Mouse (Mus musculus) left cerebral cortex, adult 8-10 months (tissue): Measurements from ENCODE around the gene Tns1. TPM values are rescaled to one million over a fixed set of nuclear protein-coding genes. Genes with fewer than 3 reads are reported as not detected.

Experiments used
- DNase-seq, 2 experiments: peaks; one replicate each; pipeline ENCODE4 v3.0.0; 2022; ENCODE audit warnings: low spot score in 2 of 2
- total RNA-seq, 4 experiments: library from RNA; stranded (reverse); gene quantifications; 2 replicates each; pipeline ENCODE4 v1.2.4; 2022

Gene Tns1
- total RNA-seq, 4 experiments from 2014 or later: 40.6 to 59.2 (median 49.2) TPM

DNA sequence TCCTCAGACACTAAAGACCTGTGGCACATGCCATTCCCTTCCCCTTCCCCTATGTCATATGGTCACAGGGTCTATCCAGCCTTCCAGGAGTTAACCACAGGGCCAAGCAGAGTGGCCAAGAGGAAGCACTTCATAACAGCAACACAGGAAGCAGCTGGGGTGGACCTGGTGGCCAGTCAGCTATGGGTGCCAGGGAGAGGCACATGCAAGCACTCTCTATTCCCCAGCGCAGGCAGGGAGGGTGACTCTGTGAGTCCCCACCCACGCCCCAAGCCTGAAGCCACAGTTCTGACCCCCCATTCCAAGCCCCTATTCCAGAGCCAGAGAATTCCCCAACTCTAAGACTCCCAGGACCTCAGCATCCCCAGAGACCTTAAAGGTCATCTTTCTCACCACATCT, 89.5 kb downstream of the Tns1 start:
- no peak for DNase-seq

DNA sequence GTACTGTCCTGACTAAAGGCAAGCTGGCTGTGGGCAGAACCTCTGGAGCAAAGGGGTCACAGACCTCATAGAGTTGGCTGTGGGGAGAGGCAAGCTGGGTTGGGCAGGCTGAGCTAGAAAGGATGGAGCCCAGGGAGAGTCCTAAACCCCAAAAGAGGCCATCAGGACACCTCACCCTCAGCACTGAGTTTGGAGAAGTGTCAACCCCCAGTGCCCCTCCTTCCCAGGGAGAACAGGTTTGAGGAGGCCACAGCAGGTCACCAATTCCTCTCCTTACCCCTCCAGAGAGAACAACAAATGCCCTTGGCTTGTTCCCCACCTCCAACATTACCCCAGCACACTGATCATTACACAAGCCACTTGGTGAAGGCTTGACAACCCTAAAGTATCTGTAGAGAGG, 90.0 kb downstream of the Tns1 start:
- no peak for DNase-seq

GRCm38 (mm10) chr1:74033407-74033806, 90.8 kb downstream of the Tns1 start:
- DNase-seq: no peak

GRCm38 (mm10) chr1:74032966-74033365, 91.3 kb downstream of the Tns1 start:
- no peak for DNase-seq

DNA sequence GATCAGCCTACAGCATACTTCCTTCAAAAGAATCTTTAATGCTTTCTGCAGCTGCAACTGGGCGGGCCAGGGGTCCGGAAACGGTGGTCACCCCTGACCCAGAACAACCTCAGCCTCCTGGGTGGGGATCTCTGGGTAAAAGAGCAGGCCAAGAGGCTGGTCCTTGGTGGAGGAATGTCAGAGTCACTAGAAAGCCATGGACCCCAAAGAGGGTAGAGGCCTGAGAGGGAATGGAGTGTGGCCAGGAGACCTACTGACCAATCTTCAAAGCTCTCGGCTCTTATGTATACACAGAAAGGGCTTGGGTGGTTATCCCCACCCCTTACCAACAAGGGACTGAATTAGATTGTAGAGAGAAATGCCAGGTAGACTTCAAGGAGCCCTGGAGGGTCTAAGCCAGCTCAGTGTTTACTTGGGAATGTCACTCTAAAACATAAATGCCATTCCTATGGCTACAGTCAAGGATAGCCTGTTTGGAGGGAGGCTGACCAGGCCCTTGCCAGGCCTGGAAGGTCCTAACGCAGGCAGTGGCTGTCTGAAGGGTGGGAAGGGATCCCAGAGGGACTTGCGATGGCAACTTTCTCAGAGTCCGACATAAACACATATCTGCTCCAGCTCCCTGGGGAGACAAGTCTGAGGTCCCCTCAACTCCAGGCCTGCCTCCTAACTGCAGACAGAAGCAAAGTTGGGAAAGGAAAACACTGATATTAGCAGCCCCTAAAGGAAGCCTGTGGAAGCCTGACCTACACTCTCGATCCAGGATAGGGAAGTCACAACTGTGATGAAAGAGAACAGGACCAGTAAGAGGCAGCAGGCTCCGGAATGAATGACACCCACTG, 92.3 kb downstream of the Tns1 start:
- DNase-seq: no peak

- no peak for DNase-seq
Observed at GRCm38 (mm10) chr1:74030901-74031360, 93.3 kb downstream of the Tns1 start.

DNA sequence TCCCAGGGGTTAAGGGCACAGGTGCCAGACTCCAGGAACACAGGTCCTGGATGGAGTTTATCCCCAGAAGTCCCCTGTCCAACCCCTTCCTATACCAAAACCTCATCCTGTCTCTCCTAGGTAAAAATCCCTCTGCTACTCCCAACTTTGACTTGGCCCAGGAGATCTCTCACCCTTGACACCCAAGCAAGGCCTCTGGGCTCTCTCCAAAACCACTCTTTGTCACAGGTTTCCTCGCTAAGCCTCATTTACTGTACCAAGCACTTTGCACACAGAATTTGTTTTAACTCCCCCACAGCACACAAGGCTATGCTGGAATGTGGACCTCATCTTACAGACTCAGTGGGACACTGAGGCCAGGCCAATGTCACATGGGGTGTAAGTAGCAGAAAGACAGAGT, 94.0 kb downstream of the Tns1 start:
- DNase-seq: no peak

GRCm38 (mm10) chr1:74029669-74030068, 94.6 kb downstream of the Tns1 start:
- DNase-seq: no peak

- no peak for DNase-seq
Observed at GRCm38 (mm10) chr1:74028881-74029266, 95.4 kb downstream of the Tns1 start.

DNA sequence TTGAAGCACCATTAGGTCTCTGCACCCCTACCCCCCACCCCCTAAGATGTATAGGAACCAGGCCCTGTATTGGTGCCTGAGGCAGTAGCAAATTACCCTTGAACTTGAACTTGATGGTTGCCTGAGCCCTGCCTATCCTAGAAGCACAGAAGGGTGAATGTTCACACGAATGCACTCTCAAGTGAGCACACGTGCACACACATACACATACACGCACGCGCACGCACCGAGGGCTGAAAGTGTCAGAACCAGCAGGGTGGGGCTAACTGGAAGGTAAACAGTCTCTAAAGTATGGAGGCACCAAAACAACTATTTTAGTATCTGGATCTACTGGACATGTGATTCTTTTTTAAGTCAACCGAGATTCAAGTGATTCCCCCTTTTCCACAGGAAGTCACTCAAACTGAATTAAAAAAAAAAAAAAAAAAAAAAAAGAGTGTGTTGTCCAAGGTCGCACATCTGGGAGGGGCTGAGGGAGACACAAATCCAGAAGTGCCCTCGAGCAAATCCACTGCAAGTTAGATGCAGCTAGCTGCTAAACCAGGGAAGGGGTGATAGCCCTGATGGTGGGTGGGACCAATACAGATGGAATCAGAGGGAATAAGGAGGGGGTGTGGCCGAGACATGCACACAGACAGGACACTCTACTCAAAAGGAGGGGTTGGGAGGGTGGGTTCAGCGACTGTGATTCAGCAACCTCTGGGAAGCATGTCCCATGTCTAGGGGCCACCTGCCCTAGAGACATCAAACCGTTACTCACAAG, 96.0 kb downstream of the Tns1 start:
- no peak for DNase-seq

DNA sequence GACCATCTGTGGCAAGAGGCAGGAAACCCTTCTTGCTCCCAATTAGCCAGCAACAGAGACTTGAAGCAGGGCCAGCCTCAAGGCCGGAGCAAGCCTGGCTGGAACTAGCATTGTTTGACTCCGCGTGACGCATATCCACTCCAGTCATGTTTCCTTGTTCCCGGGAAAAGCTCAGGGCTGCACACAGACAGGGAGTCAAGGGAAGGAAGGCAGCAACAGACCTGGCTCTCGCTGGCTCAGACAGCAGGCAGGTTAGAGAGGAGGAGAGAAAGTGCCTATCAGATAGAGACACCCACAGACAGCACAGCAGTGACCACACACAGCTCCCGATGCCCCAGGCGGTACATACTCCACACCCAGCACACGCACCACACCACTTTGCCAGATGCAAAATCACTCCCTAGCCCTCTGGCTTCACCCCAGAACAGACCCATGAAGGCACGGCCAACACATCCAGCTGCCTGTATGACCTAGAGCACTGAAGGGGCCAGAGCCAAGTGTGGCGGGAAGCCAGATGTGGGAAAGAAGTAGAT, 96.6 kb downstream of the Tns1 start:
- DNase-seq: no peak

GRCm38 (mm10) chr1:74026703-74027195, 97.5 kb downstream of the Tns1 start:
- DNase-seq: no peak

DNA sequence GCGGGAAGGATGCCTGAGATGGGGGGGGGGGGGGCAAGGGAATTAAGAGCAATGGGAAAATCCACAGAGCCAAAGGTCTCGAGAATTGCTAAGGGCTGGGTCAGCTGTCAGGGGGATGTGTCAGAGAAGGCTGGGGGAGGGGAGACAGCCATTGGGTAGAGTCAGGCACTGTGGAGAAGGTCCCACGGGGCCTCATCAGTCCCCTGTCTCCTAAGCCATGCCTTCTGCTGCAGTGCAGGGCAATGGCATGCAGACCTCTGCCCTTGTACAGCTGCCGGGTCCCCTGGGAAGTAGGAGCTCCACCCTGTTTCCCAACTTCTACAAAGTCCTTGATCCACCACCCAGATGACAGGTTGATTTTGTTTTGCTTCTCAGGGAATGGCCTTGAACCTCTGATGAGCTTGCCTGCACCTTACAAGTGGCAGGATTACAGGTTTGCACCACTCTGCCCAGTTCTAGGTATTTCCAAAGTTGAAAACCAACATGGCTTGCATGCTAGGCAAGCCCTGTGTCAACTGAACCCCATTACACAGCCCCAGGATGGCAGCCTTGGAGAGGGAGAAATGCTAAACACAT, 98.5 kb downstream of the Tns1 start:
- no peak for DNase-seq

GRCm38 (mm10) chr1:74025227-74025626, 99.0 kb downstream of the Tns1 start:
- DNase-seq: no peak

- DNase-seq: no peak
Observed at GRCm38 (mm10) chr1:74024452-74025190, 99.6 kb downstream of the Tns1 start.

GRCm38 (mm10) chr1:74022998-74023397, 101.3 kb downstream of the Tns1 start:
- DNase-seq: no peak

- no peak for DNase-seq
Observed at GRCm38 (mm10) chr1:74022536-74022935, 101.7 kb downstream of the Tns1 start.

DNA sequence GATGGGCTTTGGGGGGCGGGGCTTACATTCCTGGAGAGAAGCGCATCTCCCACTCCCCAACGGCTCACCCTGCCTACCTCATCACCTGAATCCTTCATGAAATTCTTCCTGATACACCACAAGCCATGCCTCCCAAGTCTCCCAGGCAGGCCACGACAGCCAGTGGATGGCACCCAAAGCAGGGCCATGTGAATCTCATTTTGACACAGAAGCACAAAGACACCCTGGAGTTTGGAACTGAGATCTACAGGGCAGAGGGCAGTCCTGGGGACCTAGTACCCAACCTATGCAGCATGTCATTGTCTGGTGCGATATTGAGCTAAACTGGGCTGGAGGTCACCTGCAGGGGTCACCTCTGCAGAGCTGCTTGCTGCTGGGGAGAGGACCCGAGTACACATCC, 104.0 kb downstream of the Tns1 start:
- DNase-seq: no peak

- no peak for DNase-seq
Observed at GRCm38 (mm10) chr1:74017399-74018172, 106.7 kb downstream of the Tns1 start.

GRCm38 (mm10) chr1:74016618-74017017, 107.6 kb downstream of the Tns1 start:
- no peak for DNase-seq
